Mouse (Mus musculus) intestine, embryonic 15.5 days (tissue): ENCODE measurements at regions not wholly inside any gene's neighbourhood (a gene's known extent, or its start where the extent isn't known, plus 50 kb on each side); places are given as distances from the start of the nearest gene placed in this dataset.
A peak's percentile ranks its signal among the peaks of the same experiment; 100 is the strongest.

Experiments used
- ATAC-seq: fragments of 200-750 bp; cut with Nextera tagmentation; 2 replicates; pipeline ENCODE4 v1.8.0; 2017; ENCODE audit warnings: moderate TSS enrichment, moderate library complexity
- H3K27ac ChIP-seq: fragments of 300-500 bp; sonication (generic); 2 replicates; pipeline ENCODE4 v1.5.1; 2015; ENCODE audit warnings: mild to moderate bottlenecking, inconsistent platforms
- H3K27me3 ChIP-seq: fragments of 300-500 bp; sonication (generic); replicated peaks from 2 replicates; pipeline ENCODE4 v1.6.1; 2015; ENCODE audit warnings: inconsistent platforms
- H3K36me3 ChIP-seq: fragments of 300-500 bp; sonication (generic); 2 replicates; pipeline ENCODE4 v1.6.1; 2015; ENCODE audit warnings: inconsistent platforms
- H3K4me1 ChIP-seq: fragments of 300-500 bp; sonication (generic); replicated peaks from 2 replicates; pipeline ENCODE4 v1.6.1; 2015; ENCODE audit warnings: inconsistent platforms
- H3K4me2 ChIP-seq: fragments of 300-500 bp; sonication (generic); replicated peaks from 2 replicates; pipeline ENCODE4 v1.6.1; 2015; ENCODE audit warnings: mild to moderate bottlenecking, inconsistent platforms
- H3K4me3 ChIP-seq: fragments of 300-500 bp; sonication (generic); replicated peaks from 2 replicates; pipeline ENCODE4 v1.5.1; 2015; ENCODE audit warnings: inconsistent platforms
- H3K9ac ChIP-seq: fragments of 300-500 bp; sonication (generic); 2 replicates; pipeline ENCODE4 v1.6.1; 2015; ENCODE audit warnings: inconsistent platforms
- H3K9me3 ChIP-seq: fragments of 300-500 bp; sonication (generic); 2 replicates; pipeline ENCODE4 v1.6.1; 2016; ENCODE audit warnings: inconsistent platforms
- WGBS: fragments of 180-500 bp; shearing (Covaris S2); methylation state at CpG from one replicate; pipeline ENCODE4 v1.1.7; 2015; 5-methylcytosine and 5-hydroxymethylcytosine counted together

- no peak overlapping the region for H3K27ac ChIP-seq
- H3K27me3 ChIP-seq = no peaks in the 10 kb centered on the region; the same call in 1 of the 2 replicates
- H3K4me3 ChIP-seq = no peak overlapping the region
- ATAC-seq = no peak
- H3K36me3 ChIP-seq = no peaks in the 10 kb centered on the region
- H3K4me1 ChIP-seq = no peaks in the 10 kb centered on the region
- WGBS = 53% methylated on average over 12 of the region's 12 CpGs
- no peak overlapping the region for H3K4me2 ChIP-seq
- H3K9me3 ChIP-seq = no peaks in the 10 kb centered on the region
- no peak overlapping the region for H3K9ac ChIP-seq
Observed at GRCm38 (mm10) chr10:92163851-92164647, 558.2 kb downstream of the Nedd1 start.

DNA sequence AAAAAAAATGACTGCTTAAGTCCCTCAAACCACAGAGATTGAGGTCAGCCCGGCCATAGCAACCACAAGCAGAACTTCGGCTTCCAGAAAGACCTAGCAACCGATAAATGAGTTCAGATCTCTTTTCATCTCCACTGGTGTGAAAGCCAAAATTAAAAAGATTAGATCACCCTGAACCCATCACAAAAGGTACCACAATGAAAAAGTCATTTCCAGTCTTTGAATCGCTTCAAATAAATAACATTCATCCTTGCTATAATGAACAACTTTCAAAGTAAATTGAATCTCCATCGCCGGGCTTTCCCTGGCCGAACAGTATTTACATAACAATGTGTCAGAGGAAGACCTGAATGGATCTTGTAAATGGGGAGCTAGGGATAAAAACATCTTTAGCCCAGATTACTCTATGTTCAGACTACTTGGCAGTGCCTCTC is 559.1 kb downstream of the Nedd1 start:
- no peak for ATAC-seq
- WGBS = 8% methylated on average over 7 of the region's 7 CpGs
- Histone ChIP-seq H3K27ac (no peak overlapping the region), H3K27me3 (no peaks in the 10 kb centered on the region; the same call in 1 of the 2 replicates), H3K9me3 (no peaks in the 10 kb centered on the region), H3K9ac (no peak overlapping the region), H3K4me3 (peak overlapping the region; percentile 33), H3K36me3 (no peaks in the 10 kb centered on the region), H3K4me1 (no peaks in the 10 kb centered on the region), H3K4me2 (peak overlapping the region; percentile 75)

- H3K27ac ChIP-seq = no peak overlapping the region
- 1% methylated on average over 29 of the region's 29 CpGs for WGBS
- peak overlapping the region; percentile 33 for H3K4me3 ChIP-seq
- peak overlapping the region; percentile 75 for H3K4me2 ChIP-seq
- peak; percentile 34; the same call in 1 of the 2 replicates for ATAC-seq
- H3K27me3 ChIP-seq = no peaks in the 10 kb centered on the region; the same call in 1 of the 2 replicates
- H3K36me3 ChIP-seq = no peaks in the 10 kb centered on the region
- H3K4me1 ChIP-seq = no peaks in the 10 kb centered on the region
- H3K9ac ChIP-seq = no peak overlapping the region
- H3K9me3 ChIP-seq = no peaks in the 10 kb centered on the region
Observed at GRCm38 (mm10) chr10:92162473-92163011, 559.7 kb downstream of the Nedd1 start.

GRCm38 (mm10) chr10:92161501-92161900 is 560.7 kb downstream of the Nedd1 start:
- Histone ChIP-seq H3K4me2 (no peak overlapping the region), H3K36me3 (no peaks in the 10 kb centered on the region), H3K4me3 (no peak overlapping the region), H3K27me3 (no peaks in the 10 kb centered on the region; the same call in 1 of the 2 replicates), H3K9me3 (no peaks in the 10 kb centered on the region), H3K4me1 (no peaks in the 10 kb centered on the region), H3K27ac (no peak overlapping the region), H3K9ac (no peak overlapping the region)
- 18% methylated on average over 9 of the region's 9 CpGs for WGBS
- ATAC-seq = no peak

DNA sequence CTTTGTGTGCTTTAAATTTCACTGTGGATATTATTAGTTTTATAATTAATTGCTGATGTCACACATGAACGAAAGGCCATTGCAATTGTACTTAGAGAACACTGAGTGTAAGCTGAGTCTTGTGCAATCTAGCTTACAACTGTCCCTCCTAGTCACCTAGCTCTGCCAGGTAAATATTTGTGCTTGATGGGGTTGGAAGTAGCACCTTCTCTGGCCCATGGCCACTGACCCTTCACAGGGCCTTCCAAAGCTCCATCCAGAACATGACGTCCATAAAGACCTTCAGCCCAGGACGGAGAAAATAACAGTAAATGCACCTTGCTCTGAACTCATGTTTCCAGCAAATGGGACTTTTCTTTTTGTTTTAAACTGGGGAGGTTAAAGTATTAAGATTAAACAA is 576.0 kb downstream of the Nedd1 start:
- no peaks in the 10 kb centered on the region for H3K36me3 ChIP-seq
- WGBS = 74% methylated on average over 3 of the region's 3 CpGs
- ATAC-seq = no peak
- no peaks in the 10 kb centered on the region for H3K27me3 ChIP-seq
- H3K9me3 ChIP-seq = no peaks in the 10 kb centered on the region
- no peaks in the 10 kb centered on the region for H3K4me1 ChIP-seq
- H3K9ac ChIP-seq = no peak overlapping the region
- no peak overlapping the region for H3K27ac ChIP-seq
- no peak overlapping the region for H3K4me3 ChIP-seq
- no peak overlapping the region for H3K4me2 ChIP-seq

- 75% methylated on average over 5 of the region's 5 CpGs for WGBS
- Histone ChIP-seq H3K27ac (no peak overlapping the region), H3K27me3 (no peaks in the 10 kb centered on the region), H3K4me2 (no peak overlapping the region), H3K9me3 (no peaks in the 10 kb centered on the region), H3K4me3 (no peak overlapping the region), H3K9ac (no peak overlapping the region), H3K36me3 (no peaks in the 10 kb centered on the region), H3K4me1 (no peaks in the 10 kb centered on the region)
- ATAC-seq = no peak
Observed at GRCm38 (mm10) chr10:92135521-92135920, 586.7 kb downstream of the Nedd1 start.

DNA sequence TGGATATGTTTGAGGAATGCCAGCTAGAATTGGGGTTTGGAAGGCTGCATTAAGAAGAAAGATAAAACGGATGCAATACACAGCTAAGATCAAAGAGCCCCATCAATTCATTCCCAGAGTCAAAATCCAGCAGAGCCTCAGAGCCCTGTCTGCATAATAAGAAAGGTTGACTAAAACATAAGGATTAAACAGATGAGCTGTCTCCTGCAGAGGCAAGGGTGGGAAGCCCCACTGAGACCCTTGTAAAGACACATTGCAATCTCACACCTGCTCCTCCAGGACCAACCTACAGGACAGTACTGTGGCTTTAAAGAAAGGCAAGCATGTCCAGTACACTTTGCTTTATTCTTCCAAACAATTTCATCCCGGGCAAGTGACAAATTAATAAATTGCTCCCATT is 609.4 kb downstream of the Nedd1 start:
- ATAC-seq = no peak
- WGBS = 25% methylated on average over 2 of the region's 2 CpGs
- Histone ChIP-seq H3K9me3 (no peaks in the 10 kb centered on the region), H3K4me3 (no peak overlapping the region), H3K36me3 (no peaks in the 10 kb centered on the region), H3K9ac (no peak overlapping the region), H3K4me2 (no peak overlapping the region), H3K27ac (no peak overlapping the region), H3K4me1 (no peaks in the 10 kb centered on the region), H3K27me3 (no peaks in the 10 kb centered on the region)

DNA sequence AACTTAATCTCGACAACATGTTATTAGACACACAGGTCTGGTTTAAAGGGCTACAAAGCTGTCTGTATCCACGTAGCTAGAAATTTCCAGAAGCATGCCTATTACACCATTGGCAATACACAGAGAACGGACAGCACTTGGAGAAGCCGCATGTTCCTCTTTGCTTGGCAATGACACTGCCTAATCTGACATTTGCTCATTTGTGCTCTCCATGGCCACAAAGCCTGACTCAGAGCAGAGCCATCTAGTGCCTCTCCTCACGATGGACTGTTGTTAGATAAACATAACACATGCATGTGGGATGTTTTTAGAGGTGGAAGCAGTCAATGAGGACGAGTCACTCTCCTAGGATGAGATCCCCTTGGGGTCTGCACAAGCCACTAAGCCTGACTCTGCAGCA is 615.9 kb downstream of the Nedd1 start:
- no peaks in the 10 kb centered on the region for H3K9me3 ChIP-seq
- no peak overlapping the region for H3K4me3 ChIP-seq
- no peaks in the 10 kb centered on the region for H3K36me3 ChIP-seq
- WGBS = 78% methylated on average over 6 of the region's 6 CpGs
- ATAC-seq = no peak
- no peak overlapping the region for H3K27ac ChIP-seq
- H3K4me2 ChIP-seq = no peak overlapping the region
- H3K27me3 ChIP-seq = no peaks in the 10 kb centered on the region
- H3K4me1 ChIP-seq = no peaks in the 10 kb centered on the region
- H3K9ac ChIP-seq = no peak overlapping the region

- Histone ChIP-seq H3K9ac (no peak overlapping the region), H3K27me3 (no peaks in the 10 kb centered on the region), H3K4me2 (no peak overlapping the region), H3K9me3 (no peaks in the 10 kb centered on the region), H3K4me3 (no peak overlapping the region), H3K36me3 (no peaks in the 10 kb centered on the region), H3K27ac (no peak overlapping the region), H3K4me1 (no peaks in the 10 kb centered on the region)
- 67% methylated on average over 9 of the region's 9 CpGs for WGBS
- no peak for ATAC-seq
Observed at GRCm38 (mm10) chr10:92103887-92104286, 618.3 kb downstream of the Nedd1 start.

DNA sequence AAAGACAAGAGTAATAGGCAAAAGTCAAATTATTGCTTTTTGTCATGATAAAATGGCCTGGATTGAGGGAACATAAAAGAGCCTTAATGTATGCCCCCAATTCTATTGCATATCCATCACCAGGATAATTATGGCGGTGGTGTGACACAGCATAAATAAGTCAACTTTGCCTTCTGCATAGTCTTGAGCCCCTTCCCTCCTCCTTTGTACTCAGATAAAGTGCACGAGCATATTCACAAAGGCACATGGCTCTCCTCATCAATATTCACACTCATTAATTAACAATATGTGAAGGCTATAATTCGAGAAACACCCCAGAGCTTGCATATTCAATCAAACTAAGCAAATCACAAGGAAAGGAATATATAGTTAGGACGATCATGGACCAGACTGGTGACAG is 619.5 kb downstream of the Nedd1 start:
- no peaks in the 10 kb centered on the region for H3K36me3 ChIP-seq
- H3K9ac ChIP-seq = no peak overlapping the region
- H3K27me3 ChIP-seq = no peaks in the 10 kb centered on the region
- H3K27ac ChIP-seq = no peak overlapping the region
- ATAC-seq = no peak
- no peak overlapping the region for H3K4me2 ChIP-seq
- no peaks in the 10 kb centered on the region for H3K9me3 ChIP-seq
- H3K4me3 ChIP-seq = no peak overlapping the region
- WGBS = 81% methylated on average over 4 of the region's 4 CpGs
- no peaks in the 10 kb centered on the region for H3K4me1 ChIP-seq

GRCm38 (mm10) chr10:92097562-92097961 is 624.7 kb downstream of the Nedd1 start:
- Histone ChIP-seq H3K36me3 (no peaks in the 10 kb centered on the region), H3K4me3 (no peak overlapping the region), H3K9me3 (no peaks in the 10 kb centered on the region), H3K4me1 (no peaks in the 10 kb centered on the region), H3K27me3 (no peaks in the 10 kb centered on the region), H3K9ac (no peak overlapping the region), H3K4me2 (no peak overlapping the region), H3K27ac (no peak overlapping the region)
- ATAC-seq = no peak
- 21% methylated on average over 7 of the region's 7 CpGs for WGBS

GRCm38 (mm10) chr10:92097081-92097480 is 625.1 kb downstream of the Nedd1 start:
- no peaks in the 10 kb centered on the region for H3K9me3 ChIP-seq
- no peak overlapping the region for H3K27ac ChIP-seq
- H3K4me2 ChIP-seq = no peak overlapping the region
- no peaks in the 10 kb centered on the region for H3K27me3 ChIP-seq
- WGBS = 81% methylated on average over 4 of the region's 4 CpGs
- no peak for ATAC-seq
- no peaks in the 10 kb centered on the region for H3K4me1 ChIP-seq
- no peak overlapping the region for H3K9ac ChIP-seq
- no peaks in the 10 kb centered on the region for H3K36me3 ChIP-seq
- H3K4me3 ChIP-seq = no peak overlapping the region
